ENCODE assay signal across 10 mouse cellular contexts in genomic region chr6:51006074-51006591, GRCm38 (mm10).
DNase-seq lines count a peak whose midpoint lies in the region; ATAC-seq and TF ChIP-seq lines count a peak whose summit lies in the region.
"Had no signal": no experiment of that assay in that cellular context is flagged by ENCODE, and none has a peak within 500 bp of the region (broad histone marks: within the 10 kb centered on the region; RNA-seq: fewer than 3 reads in every experiment).

No protein-coding gene starts in this region.

- no peak for TF ChIP-seq CTCF in midbrain, postnatal 0 days (IDR thresholded peaks at IDR 0.05)

- peaks cover 30% of the 10 kb centered on the region for H3K4me1 ChIP-seq in kidney, embryonic 15.5 days
- no peaks in the 10 kb centered on the region; the same call in 1 of the 2 replicates for H3K4me1 ChIP-seq in embryonic facial prominence, embryonic 11.5 days (ENCODE audit: control insufficient read depth, insufficient read depth, low read length)
- H3K4me1 ChIP-seq in hindbrain, embryonic 15.5 days (replicated peaks), result peaks cover 10% of the 10 kb centered on the region
- H3K4me1 ChIP-seq in midbrain, postnatal 0 days (ENCODE audit: insufficient read depth, low read length), result peaks cover 7% of the 10 kb centered on the region

- no peak overlapping the region for H3K4me3 ChIP-seq in kidney, embryonic 15.5 days (replicated peaks)
- H3K4me3 ChIP-seq in embryonic facial prominence, embryonic 11.5 days (ENCODE audit: low read depth, low read length), result no peak overlapping the region
- H3K4me3 ChIP-seq in hindbrain, embryonic 15.5 days, result no peak overlapping the region
- no peak overlapping the region for H3K4me3 ChIP-seq in midbrain, postnatal 0 days (ENCODE audit: low read depth, low read length)
- H3K4me3 ChIP-seq: heart, embryonic 13.5 days had no signal

- 27% methylated on average over 11 of the region's 11 CpGs for WGBS in kidney, embryonic 15.5 days
- 41% methylated on average over 11 of the region's 11 CpGs for WGBS in embryonic facial prominence, embryonic 11.5 days
- 44% methylated on average over 11 of the region's 11 CpGs for WGBS in hindbrain, embryonic 15.5 days
- WGBS in midbrain, postnatal 0 days, result 14% methylated on average over 11 of the region's 11 CpGs

- ATAC-seq in kidney, embryonic 15.5 days (replicated peaks; ENCODE audit: low FRiP score), result peak; percentile 92
- ATAC-seq in embryonic facial prominence, embryonic 11.5 days (replicated peaks; ENCODE audit: insufficient number of reproducible peaks, low FRiP score, low TSS enrichment, low read depth), result 0 out of 2 replicates have a peak, but pooled peaks have one; percentile 31
- ATAC-seq in hindbrain, embryonic 15.5 days (ENCODE audit: low FRiP score, low read depth), result peak; percentile 66; the same call in 1 of the 2 replicates
- peak; percentile 54; the same call in 1 of the 2 replicates for ATAC-seq in midbrain, postnatal 0 days (ENCODE audit: low FRiP score)

- DNase-seq in kidney, adult 8-10 months, result no peak
- peak; percentile 42 for DNase-seq in embryonic facial prominence, embryonic 11.5 days (ENCODE audit: low spot score)
- DNase-seq in midbrain, postnatal 0 days (ENCODE audit: low spot score), result peak; percentile 39
- no peak for DNase-seq in spleen, adult 18-20 months
- DNase-seq in gastrocnemius, postnatal 4 days (ENCODE audit: low spot score in 2 of 2), result no peak
- no peak for DNase-seq in ovary, postnatal 36 days (ENCODE audit: low spot score)

- peak overlapping the region; percentile 26 for H3K4me2 ChIP-seq in kidney, embryonic 15.5 days
- no peak overlapping the region for H3K4me2 ChIP-seq in embryonic facial prominence, embryonic 11.5 days (ENCODE audit: low read depth, low read length)
- no peak overlapping the region for H3K4me2 ChIP-seq in hindbrain, embryonic 15.5 days
- H3K4me2 ChIP-seq in midbrain, postnatal 0 days (ENCODE audit: low read depth, low read length, poor library complexity, severe bottlenecking), result no peak overlapping the region
- H3K4me2 ChIP-seq: heart, embryonic 13.5 days had no signal

- no peaks in the 10 kb centered on the region for H3K36me3 ChIP-seq in kidney, embryonic 15.5 days
- no peaks in the 10 kb centered on the region for H3K36me3 ChIP-seq in embryonic facial prominence, embryonic 11.5 days (replicated peaks; ENCODE audit: control insufficient read depth, insufficient read depth, low read depth, low read length)
- H3K36me3 ChIP-seq in hindbrain, embryonic 15.5 days, result no peaks in the 10 kb centered on the region
- H3K36me3 ChIP-seq in midbrain, postnatal 0 days (ENCODE audit: insufficient read depth, low read length), result no peaks in the 10 kb centered on the region
- H3K36me3 ChIP-seq: heart, embryonic 13.5 days had no signal

- H3K9me3 ChIP-seq in kidney, embryonic 15.5 days (replicated peaks), result no peaks in the 10 kb centered on the region
- no peaks in the 10 kb centered on the region for H3K9me3 ChIP-seq in embryonic facial prominence, embryonic 11.5 days (replicated peaks; ENCODE audit: control insufficient read depth, low read length)
- no peaks in the 10 kb centered on the region for H3K9me3 ChIP-seq in hindbrain, embryonic 15.5 days
- no peaks in the 10 kb centered on the region for H3K9me3 ChIP-seq in midbrain, postnatal 0 days (ENCODE audit: low read length)
- H3K9me3 ChIP-seq: heart, embryonic 13.5 days had no signal

- H3K27me3 ChIP-seq in kidney, embryonic 15.5 days, result no peaks in the 10 kb centered on the region
- H3K27me3 ChIP-seq in embryonic facial prominence, embryonic 11.5 days (ENCODE audit: control insufficient read depth, insufficient read depth, low read length), result no peaks in the 10 kb centered on the region
- H3K27me3 ChIP-seq in hindbrain, embryonic 15.5 days, result no peaks in the 10 kb centered on the region
- H3K27me3 ChIP-seq in midbrain, postnatal 0 days (ENCODE audit: insufficient read depth, low read length), result no peaks in the 10 kb centered on the region
- H3K27me3 ChIP-seq: heart, embryonic 13.5 days had no signal

- no peak overlapping the region for H3K9ac ChIP-seq in kidney, embryonic 15.5 days
- H3K9ac ChIP-seq in embryonic facial prominence, embryonic 11.5 days (replicated peaks; ENCODE audit: low read length), result no peak overlapping the region
- H3K9ac ChIP-seq in hindbrain, embryonic 15.5 days, result no peak overlapping the region
- no peak overlapping the region; the same call in 1 of the 2 replicates for H3K9ac ChIP-seq in midbrain, postnatal 0 days (replicated peaks; ENCODE audit: low read length, poor library complexity, severe bottlenecking)
- H3K9ac ChIP-seq: heart, embryonic 13.5 days; liver, embryonic 14.5 days had no signal

- peak overlapping the region; percentile 77 for H3K27ac ChIP-seq in kidney, embryonic 15.5 days
- H3K27ac ChIP-seq in embryonic facial prominence, embryonic 11.5 days (replicated peaks; ENCODE audit: low read depth, low read length), result peak overlapping the region; percentile 52; the same call in 1 of the 2 replicates
- H3K27ac ChIP-seq in hindbrain, embryonic 15.5 days (replicated peaks), result peak overlapping the region; percentile 35
- H3K27ac ChIP-seq in midbrain, postnatal 0 days (ENCODE audit: low read depth, low read length), result peak overlapping the region; percentile 57
- H3K27ac ChIP-seq: heart, embryonic 13.5 days; liver, embryonic 14.5 days had no signal

Comparison
In these comparisons a context has a peak if more than half of its experiments do, and no peak if none do; other contexts are left out.
1. ATAC-seq: peak in every context shown above with its lines; median percentile 92 in kidney, embryonic 15.5 days; 66 in hindbrain, embryonic 15.5 days; 54 in midbrain, postnatal 0 days; 31 in embryonic facial prominence, embryonic 11.5 days.
2. DNase-seq: peak in embryonic facial prominence, embryonic 11.5 days (single experiment) and midbrain, postnatal 0 days (single experiment); none in kidney, adult 8-10 months (0 of 2), spleen, adult 18-20 months (0 of 2), gastrocnemius, postnatal 4 days (0 of 2) and ovary, postnatal 36 days (single experiment).
3. Peak in every context shown above with its lines, with median percentiles within 50 percentile points of each other: H3K27ac ChIP-seq.